Mouse (Mus musculus) adrenal gland, adult 18-20 months (tissue): Measurements from ENCODE around the gene Dda1. TPM values are rescaled to one million over a fixed set of nuclear protein-coding genes. Genes with fewer than 3 reads are reported as not detected.

Experiments used
- DNase-seq, 2 experiments: peaks; one replicate each; pipeline ENCODE4 v3.0.0; 2021 to 2022; ENCODE audit warnings: low spot score in 2 of 2
- total RNA-seq, 2 experiments: library from RNA; stranded (reverse); gene quantifications; 1 replicate in 1 of 2; 2 replicates in 1 of 2; pipeline ENCODE4 v1.2.3; 2021

Gene Dda1
- total RNA-seq, 2 experiments from 2014 or later: 63.8 to 67.8 TPM

- no peak for DNase-seq
Observed at GRCm38 (mm10) chr8:71466198-71466597, 2.8 kb upstream of the Dda1 start.

GRCm38 (mm10) chr8:71467201-71467600 lies 1.8 kb upstream of the Dda1 start:
- no peak for DNase-seq

GRCm38 (mm10) chr8:71468001-71468400 lies 998 bp upstream of the Dda1 start:
- no peak for DNase-seq

- no peak for DNase-seq
Observed at GRCm38 (mm10) chr8:71469411-71469810, 412 bp downstream of the Dda1 start.

- no peak for DNase-seq
Observed at GRCm38 (mm10) chr8:71470146-71470912, 1.3 kb downstream of the Dda1 start.

- no peak for DNase-seq
Observed at GRCm38 (mm10) chr8:71470913-71471255, 1.9 kb downstream of the Dda1 start.

GRCm38 (mm10) chr8:71471861-71472260 lies 2.9 kb downstream of the Dda1 start:
- no peak for DNase-seq

GRCm38 (mm10) chr8:71472601-71473386 lies 3.8 kb downstream of the Dda1 start:
- no peak for DNase-seq

GRCm38 (mm10) chr8:71474344-71474743 lies 5.3 kb downstream of the Dda1 start:
- no peak for DNase-seq

GRCm38 (mm10) chr8:71474785-71475701 lies 6.0 kb downstream of the Dda1 start:
- DNase-seq: no peak

GRCm38 (mm10) chr8:71475702-71476075 lies 6.7 kb downstream of the Dda1 start:
- no peak for DNase-seq

GRCm38 (mm10) chr8:71476099-71476940 lies 7.3 kb downstream of the Dda1 start:
- peak; percentile 84 for DNase-seq

GRCm38 (mm10) chr8:71477196-71477845 lies 8.3 kb downstream of the Dda1 start:
- no peak for DNase-seq

GRCm38 (mm10) chr8:71478943-71479342 lies 9.9 kb downstream of the Dda1 start:
- DNase-seq: no peak

- DNase-seq: no peak
Observed at GRCm38 (mm10) chr8:71483932-71484331, 14.9 kb downstream of the Dda1 start.

GRCm38 (mm10) chr8:71484736-71485135 lies 15.7 kb downstream of the Dda1 start:
- no peak for DNase-seq

GRCm38 (mm10) chr8:71485142-71486135 lies 16.4 kb downstream of the Dda1 start, which contains the start of gene Ano8:
Ano8 (minus strand) TSS chr8:71485963.
- DNase-seq: peak; percentile 75 to 77

GRCm38 (mm10) chr8:71486136-71486529 lies 17.1 kb downstream of the Dda1 start:
- no peak for DNase-seq
